Mouse (Mus musculus) frontal cortex, postnatal 14 days (tissue): ENCODE data around the gene Mrgprx1.

ENCODE experiments used
- DNase-seq, 2 experiments: peaks; one replicate each; pipeline ENCODE4 v3.0.0; 2022; ENCODE audit warnings: low spot score in 2 of 2

The Mrgprx1 gene

DNA sequence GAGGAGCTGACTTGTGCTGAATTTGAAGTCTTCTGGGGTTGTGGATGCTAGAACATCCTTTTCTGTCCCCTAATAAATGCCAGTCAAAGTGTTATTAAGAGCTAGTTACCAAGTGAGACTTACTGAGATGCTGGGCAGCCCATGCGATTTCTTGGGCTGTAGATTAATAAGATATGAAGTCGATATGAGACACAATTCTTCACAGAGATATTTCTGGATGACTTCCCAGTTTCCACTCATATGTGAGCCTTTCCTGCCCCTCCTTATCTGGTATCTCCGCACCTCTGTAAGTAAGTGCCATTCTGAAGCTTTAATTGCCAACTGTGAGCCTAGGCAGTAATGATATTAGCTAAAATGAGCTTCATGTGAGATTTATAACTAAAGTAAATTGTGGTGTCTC lies at the start of gene Mrgprx1:
Gene Mrgprx1 (minus strand): TSS at position 101 of the 400 bp plus-strand sequence.
- no peak for DNase-seq

DNA sequence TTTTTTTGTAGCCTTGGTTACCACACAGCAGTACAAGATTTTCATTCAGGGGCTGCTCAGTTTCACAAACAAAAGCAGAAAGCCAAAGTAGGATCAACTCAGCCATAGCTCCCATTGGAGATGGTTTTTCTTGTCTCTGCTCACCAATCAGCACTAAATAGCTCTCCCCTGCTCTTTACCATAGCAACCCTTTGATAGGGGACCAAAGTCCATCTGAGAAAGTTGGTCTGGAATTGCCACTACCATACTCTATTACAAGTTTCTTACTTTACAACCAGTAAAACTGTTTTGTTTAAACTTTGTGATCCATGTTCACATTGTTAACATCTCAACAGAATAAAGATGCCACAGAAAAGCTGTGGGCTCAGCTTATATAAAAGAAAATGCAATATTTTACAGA lies 48.1 kb upstream of the Mrgprx1 start:
- DNase-seq = no peak

DNA sequence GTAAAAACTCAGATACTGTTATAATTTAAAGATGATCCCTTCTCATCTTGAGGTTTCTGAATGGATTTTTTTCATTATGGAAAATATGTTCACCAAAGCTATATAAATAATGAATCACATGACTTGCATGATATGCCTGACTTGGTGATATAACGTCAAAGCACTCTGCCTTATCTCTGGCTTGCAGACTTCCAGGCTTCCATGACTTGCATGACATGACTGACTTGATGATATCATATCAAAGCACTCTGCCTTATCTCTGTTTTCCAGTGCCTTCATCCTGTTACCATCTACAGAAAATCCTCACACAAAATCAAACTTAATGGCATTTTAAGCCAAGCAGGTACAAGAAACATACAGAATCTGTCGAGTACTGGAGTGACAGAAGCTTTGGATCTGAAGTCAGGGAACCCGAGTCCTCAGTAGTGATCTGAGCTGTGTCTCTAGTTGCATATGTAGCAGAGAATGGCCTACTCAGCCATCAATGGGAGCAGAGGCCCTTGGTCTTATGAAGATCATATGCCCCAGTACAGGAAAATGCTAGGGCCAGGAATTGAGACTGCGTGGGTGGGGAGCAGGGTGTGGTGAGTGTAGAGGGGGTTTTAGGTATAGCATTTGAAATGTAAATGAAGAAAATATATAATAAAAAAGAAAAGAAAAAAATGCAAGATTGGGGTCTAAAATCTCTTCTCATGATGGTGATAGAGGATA lies 19.2 kb upstream of the Mrgprx1 start:
- DNase-seq = no peak

DNA sequence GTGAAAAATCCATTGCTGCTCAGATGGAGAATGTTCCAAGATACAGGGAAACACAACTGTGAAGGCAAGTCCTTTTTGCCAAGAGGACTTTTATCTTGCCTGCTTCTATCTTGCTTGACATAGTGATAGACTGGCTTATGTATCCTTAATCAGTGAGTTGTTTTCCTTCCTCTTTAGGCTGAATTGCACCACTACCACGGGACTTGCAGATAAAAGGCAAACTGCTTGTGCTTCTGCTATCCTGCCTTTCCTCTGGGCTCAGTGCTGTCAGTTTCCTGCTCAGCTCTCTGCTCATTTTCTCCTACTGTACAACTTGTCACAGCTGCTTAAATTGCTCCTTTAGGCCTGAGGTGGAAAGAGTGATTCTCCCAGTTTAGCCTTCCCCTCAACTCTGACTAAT lies 16.6 kb upstream of the Mrgprx1 start:
- DNase-seq = no peak

DNA sequence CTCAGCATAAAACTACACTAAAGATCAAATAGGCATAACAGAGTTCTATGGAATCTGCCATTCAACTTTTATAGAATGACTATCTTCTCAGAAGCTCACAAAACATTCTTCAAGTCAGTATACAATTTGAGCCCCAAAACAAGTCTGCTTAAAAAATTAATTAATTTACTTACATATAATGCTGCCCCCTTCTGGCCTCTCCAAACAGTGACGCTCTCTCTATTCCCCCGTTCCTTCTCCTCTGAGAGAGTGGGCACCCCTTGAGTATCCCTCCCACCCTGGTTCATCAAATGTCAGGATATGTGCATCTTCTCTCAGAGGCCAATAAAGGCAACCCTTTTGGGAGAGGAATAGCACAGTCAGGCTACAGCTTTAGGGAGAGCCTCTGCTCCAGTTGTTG lies 9.5 kb downstream of the Mrgprx1 start:
- DNase-seq = no peak

DNA sequence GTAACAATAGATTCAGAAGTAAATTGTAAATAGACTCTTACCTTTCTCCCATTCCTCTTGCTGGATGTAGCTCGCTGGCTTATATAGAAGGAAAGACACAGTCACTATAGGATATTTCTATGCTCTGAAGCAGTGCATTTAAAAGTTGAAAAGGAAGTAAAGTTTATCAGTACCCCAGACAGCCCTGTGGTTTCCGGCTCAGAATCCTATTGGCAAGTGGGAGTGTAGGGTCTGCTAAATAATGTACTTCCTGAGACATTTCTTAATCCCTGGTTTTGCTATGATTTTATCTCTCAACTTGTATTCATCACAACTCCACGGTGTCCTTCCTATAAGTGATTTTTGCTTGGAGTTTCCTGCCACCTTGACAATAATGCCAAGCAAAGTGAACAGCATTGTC lies 31.7 kb downstream of the Mrgprx1 start:
- no peak for DNase-seq

DNA sequence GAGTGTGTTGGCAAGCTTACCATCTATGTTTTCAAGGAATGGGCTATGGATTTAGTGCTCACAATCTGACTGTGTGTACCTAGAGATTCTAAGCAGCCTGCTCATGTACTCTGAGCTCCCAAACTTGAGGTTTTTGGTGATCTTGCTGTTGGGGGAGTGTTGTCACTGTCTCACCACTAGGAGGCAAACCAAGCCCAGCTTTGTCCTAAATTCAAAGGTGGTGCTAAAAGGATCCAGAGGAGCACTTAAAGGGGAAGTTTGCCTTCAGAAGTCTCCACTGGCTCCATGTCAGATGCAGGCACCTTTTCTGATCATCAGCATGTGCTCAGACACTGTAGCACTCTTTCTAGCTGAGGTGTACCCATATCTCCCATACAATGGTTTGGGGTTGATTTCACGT lies 40.6 kb downstream of the Mrgprx1 start:
- DNase-seq = no peak

DNA sequence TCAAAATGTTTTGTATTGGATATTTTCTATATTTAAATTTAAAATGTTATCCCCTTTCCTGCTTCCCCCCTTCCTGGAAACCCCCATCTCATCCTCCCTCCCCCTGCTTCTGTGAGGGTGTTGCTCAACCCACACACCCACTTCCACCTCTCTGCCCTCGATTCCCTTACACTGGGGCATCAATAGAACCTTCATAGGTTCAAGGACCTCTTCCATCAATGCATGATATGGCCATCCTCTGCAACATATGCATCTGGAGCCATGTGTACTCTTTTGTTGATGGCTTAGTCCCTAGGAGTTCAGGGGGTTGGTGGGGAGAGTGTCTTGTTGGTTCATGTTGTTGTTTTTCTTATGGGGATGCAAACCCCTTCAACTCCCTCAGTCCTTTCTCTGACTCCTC lies 45.4 kb downstream of the Mrgprx1 start, which contains the start of gene Mrgpra4:
Gene Mrgpra4 (minus strand): TSS at position 101 of the 400 bp plus-strand sequence.
- DNase-seq = no peak
